Mouse (Mus musculus) heart, adult 18-20 months (tissue): Measurements from ENCODE around the gene Serpinh1. TPM values are rescaled to one million over a fixed set of nuclear protein-coding genes. Genes with fewer than 3 reads are reported as not detected.

Experiments
- DNase-seq, 2 experiments: peaks; one replicate each; pipeline ENCODE4 v3.0.0; 2021 to 2022; ENCODE audit warnings: mixed read lengths in 1 of 2
- long read RNA-seq, 2 experiments: library from polyadenylated mRNA; stranded (forward); transcript quantifications; one replicate each; pipeline ENCODE4 v2.0.0; 2021
- total RNA-seq, 2 experiments: library from RNA; stranded (reverse); gene quantifications; 2 replicates each; pipeline ENCODE4 v1.2.3; 2021

Serpinh1 gene
- total RNA-seq: 100 to 1,000 TPM; 200 to 293 TPM
- long read RNA-seq, experiment 1, transcript Serpinh1-203 (6 exons, 2,128 nt): minor isoform, 5 of 357 reads
- long read RNA-seq, experiment 1, transcript Serpinh1-201 (5 exons, 2,215 nt): major isoform, 258 of 357 reads
- long read RNA-seq, experiment 1, partial matches to known transcripts: 12 of 357 reads
- long read RNA-seq, experiment 1, other reads (novel, unspliced or antisense): 78 of 357 reads
- long read RNA-seq, experiment 2, transcript Serpinh1-201 (5 exons, 2,215 nt): major isoform, 111 of 173 reads
- long read RNA-seq, experiment 2, partial matches to known transcripts: 5 of 173 reads
- long read RNA-seq, experiment 2, other reads (novel, unspliced or antisense): 55 of 173 reads

DNA sequence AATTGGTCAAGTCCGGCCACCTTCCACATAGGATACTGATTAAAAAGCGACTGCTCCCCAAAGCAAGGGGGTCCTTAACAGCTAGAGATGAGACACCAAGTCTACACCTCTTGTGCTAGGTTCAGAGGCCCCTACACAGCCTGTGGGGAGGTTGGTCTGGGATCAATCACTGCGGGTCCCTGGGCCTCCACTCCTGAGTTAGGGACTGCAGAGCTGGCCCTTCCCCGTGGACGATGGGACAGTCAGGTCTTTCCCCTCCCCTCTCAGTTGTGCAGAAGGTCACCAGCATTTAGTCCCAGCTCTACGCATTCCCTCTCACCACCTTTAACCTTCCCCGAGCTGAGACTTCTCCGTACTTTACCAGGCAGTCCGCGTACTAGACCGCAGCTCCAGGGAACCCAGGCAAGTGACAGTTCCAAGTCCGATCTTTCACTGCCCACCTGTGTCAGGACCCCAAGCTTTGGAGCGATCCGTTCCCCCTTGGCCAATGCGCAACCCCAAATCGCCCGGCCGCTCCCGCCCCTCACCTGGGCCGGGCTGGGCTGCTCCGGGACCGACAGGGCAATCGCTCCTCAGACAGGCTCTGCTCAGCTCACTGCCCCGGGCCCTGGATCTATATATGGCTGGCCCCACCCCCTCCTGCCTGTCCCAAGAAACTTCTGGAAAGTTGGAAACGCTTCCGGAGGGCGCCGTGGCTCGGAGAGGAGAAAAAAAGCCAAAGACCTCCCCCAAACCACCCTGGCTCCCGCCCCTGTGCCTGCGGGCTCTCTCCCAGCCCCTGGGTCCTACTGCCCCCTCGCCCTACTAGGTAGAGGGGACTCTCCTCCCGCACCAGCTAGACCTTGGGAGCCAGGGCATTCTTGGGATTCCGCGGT lies at the start of gene Serpinh1:
Gene Serpinh1, minus strand, starts transcription at position 714 of the 875 bp plus-strand sequence.
- DNase-seq: peak; percentile 95 to 96

GRCm38 (mm10) chr7:99402477-99402876 lies 49.4 kb upstream of the Serpinh1 start:
- no peak for DNase-seq

GRCm38 (mm10) chr7:99401373-99401772 lies 48.3 kb upstream of the Serpinh1 start:
- no peak for DNase-seq

GRCm38 (mm10) chr7:99396994-99397659 lies 44.1 kb upstream of the Serpinh1 start:
- DNase-seq: peak; percentile 58 to 64

DNA sequence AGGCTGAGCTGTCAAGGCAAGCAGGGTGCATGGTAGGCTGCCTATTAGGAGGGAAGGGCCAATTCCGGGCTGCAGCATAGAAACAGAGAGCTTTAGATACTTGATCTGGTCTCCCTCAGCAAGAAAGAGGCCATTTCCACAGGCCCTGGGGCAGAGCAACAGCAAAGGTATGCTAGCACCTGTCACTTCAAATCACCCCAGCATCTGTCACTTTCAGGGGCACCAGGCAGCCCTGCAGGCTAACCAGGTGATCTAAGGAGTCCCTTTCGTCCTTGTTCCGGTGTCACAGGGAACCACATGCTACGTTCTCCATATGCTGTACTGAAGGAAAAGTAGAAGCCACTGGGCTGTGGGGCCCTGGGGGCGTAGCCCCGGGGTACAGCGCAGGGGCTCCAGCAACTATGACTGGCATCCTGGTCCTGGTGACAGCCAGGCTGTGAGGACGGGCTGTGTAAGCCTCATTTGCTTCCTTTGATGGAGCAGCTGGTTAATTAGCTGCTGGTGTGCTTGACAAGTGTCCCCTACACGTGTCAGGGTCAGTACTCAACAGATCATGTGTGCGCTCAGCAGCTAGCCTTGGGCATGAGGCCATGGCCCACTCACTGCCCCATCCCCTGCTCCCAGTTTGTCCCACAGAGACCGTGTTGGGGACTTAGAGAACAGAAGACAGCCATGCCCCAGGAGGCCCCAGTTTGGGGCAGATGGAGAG lies 43.0 kb upstream of the Serpinh1 start:
- no peak for DNase-seq

DNA sequence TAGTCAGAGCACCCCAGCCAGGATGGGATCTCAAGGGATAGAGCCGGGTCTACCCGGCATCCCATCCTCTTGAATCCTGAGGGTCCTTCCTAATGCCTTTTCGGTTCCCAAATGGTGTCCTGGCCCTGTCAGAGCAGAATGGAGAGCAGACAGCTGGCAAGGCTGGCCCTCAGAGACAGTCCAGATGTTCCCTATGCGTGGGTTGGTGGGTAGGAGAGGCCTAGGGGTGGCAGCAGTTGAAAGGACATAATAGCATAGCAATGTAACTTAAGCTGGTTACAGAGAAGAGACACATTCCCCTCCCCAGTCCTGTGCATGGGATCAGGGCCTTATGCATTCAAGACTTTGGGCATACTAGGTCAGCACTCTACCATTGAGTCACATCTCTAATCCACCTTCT lies 42.3 kb upstream of the Serpinh1 start:
- no peak for DNase-seq

- DNase-seq: no peak
These were observed 40.8 kb upstream of the Serpinh1 start for GRCm38 (mm10) chr7:99393711-99394325.

DNA sequence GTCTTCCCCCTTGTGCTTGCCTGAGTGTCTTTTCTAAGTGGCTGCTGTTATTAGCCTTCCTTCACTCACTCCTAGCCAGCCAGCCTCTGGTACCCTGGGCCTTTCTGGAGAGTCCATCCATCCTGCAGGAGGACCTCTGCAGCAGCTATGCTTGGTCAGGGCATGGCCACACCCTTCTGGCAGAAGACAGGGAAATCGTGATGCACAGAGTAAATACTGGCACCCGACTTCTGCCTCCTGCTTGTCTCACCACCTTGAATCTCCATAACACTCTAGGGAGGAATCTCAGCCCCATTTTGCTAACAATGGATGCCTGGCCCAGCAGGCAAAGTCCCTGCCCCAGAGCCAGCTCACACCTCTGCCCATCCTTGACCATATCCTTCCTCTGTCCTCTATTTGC lies 39.7 kb upstream of the Serpinh1 start:
- no peak for DNase-seq

DNA sequence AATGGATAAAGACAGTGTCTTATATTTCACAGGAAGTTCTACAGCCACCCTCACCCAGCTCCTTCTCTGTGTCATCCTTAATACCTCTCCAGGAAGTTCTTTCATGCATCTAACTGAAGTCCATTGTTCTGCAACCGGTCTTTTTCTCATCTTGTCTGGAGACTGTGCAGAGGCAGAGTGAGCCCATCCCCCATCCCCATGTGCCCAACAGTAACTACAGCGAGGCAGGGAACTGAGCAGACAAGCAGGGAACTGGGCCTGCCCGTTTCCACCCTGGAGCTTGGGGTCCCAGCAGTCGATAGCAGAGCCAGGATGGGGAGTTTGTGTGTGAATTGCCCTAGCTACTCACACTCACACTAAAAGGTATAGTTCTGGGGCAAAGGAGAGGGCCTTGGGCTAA lies 37.5 kb upstream of the Serpinh1 start:
- no peak for DNase-seq

DNA sequence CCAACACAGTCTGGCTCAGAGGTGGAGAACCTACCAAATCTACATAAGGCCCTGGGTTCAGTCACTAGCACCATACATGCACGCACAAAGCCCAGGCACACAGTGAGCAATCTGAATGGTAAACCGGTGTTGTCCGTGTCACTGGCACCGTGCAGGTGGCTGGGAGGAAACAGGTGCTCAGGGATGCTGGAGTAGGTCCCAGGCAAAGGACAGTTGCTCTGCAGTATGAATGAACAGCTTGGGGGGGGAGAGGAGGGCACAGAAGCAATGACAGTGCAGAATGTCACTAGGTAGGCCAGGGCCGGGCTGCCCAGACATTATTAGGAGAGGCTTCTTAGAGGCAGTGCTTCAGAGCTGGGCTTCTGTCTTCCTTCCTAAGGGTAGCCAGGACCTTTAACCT lies 34.3 kb upstream of the Serpinh1 start:
- no peak for DNase-seq

DNA sequence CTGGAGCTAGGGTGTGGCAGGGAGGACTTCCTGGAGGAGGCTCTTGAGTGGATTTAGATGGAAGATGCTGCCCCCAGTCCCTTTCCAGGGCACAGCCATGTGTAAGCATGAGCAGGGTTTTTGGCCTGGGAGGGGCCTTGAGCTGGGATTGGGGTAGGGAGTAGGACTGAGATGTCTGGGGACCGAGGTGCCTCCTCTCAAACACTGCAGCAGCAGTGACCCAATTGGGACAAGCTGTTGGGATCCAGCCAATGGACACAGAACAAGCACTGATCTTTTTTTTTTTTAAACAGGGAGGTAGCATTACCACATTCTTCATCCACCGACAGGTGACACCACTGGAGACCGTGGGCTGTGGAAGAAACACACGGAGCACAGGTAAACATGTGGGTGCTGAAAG lies 33.8 kb upstream of the Serpinh1 start:
- DNase-seq: no peak

GRCm38 (mm10) chr7:99386030-99386429 lies 33.0 kb upstream of the Serpinh1 start:
- DNase-seq: peak in 1 of 2 experiments; percentile 68

- DNase-seq: peak; percentile 61 to 65
These were observed 31.1 kb upstream of the Serpinh1 start for GRCm38 (mm10) chr7:99384101-99384611.

DNA sequence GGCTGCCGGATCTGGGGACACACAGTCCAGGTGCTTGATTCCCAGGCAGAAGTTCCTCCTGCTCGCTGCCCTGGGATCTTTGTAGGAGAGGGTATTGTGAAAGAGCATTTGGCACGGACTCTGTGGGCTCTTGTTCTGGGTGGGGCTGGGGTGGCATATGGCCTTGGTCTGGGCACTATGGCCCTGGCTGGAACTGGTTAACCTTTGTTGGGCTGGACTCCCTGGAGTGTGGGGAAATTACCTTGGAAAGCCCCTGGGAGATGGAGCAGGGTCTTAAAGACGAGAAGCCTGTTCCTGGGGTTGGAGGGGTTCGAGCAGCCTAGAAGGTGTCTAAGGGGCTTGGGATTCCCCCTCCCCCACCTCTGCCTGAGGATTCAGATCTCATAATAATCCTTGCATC lies 30.2 kb upstream of the Serpinh1 start:
- DNase-seq: no peak

- no peak for DNase-seq
These were observed 29.3 kb upstream of the Serpinh1 start for GRCm38 (mm10) chr7:99382088-99383000.

- DNase-seq: peak; percentile 99 to 100
These were observed 28.4 kb upstream of the Serpinh1 start, which contains the start of gene Gdpd5 for GRCm38 (mm10) chr7:99381214-99382087. Gene Gdpd5 (plus strand): TSS chr7:99381414.

GRCm38 (mm10) chr7:99380491-99381213 lies 27.6 kb upstream of the Serpinh1 start:
- DNase-seq: no peak

DNA sequence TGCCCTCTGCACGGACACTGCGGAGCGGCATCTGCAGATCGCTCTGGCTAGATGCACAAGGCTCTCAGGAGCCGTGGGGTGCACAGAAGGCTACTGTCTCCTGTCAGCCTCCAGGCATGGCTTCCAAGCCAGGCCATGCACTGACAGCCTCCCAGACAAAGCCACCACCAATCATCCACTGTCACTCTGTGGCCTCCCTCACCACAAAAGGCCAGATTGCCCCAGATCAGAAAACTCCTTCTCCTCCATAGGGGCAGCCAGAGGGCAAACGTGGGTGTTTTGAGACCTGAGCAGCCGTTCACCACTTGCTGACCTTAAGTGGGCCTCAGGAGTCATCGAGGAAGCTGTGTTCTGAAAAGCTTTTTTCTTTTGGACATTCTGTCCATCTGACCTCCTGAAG lies 25.8 kb upstream of the Serpinh1 start:
- DNase-seq: no peak
